Mouse (Mus musculus): Measurements from ENCODE around the gene Arhgap24. TPM values are rescaled to one million over a fixed set of nuclear protein-coding genes. Genes with fewer than 3 reads are reported as not detected.

Arhgap24 gene
- polyA plus RNA-seq, 1 experiment from 2014 or later: 4.2 TPM

GRCm38 (mm10) chr5:102765694-102766093 is 284.5 kb downstream of the Arhgap24 start:
- 84% methylated on average over 10 of the region's 10 CpGs for WGBS
- Histone ChIP-seq H3K9ac (ENCODE audit: low read length) (no peak overlapping the region), H3K4me2 (ENCODE audit: low read depth) (no peak overlapping the region), H3K9me3 (ENCODE audit: control insufficient read depth, low read length) (no peaks in the 10 kb centered on the region), H3K27ac (ENCODE audit: low read depth, low read length) (no peak overlapping the region), H3K27me3 (ENCODE audit: control insufficient read depth, insufficient read depth, low read length) (no peaks in the 10 kb centered on the region), H3K4me3 (ENCODE audit: low read depth, low read length) (no peak overlapping the region), H3K36me3 (ENCODE audit: control insufficient read depth, insufficient read depth, low read length) (no peaks in the 10 kb centered on the region), H3K4me1 (ENCODE audit: control insufficient read depth, insufficient read depth, low read length) (peaks cover 4% of the 10 kb centered on the region; the same call in 1 of the 2 replicates)
- no peak for ATAC-seq (ENCODE audit: insufficient read depth, low FRiP score, low TSS enrichment)
- no peak for DNase-seq (ENCODE audit: low spot score)

- ATAC-seq (ENCODE audit: insufficient read depth, low FRiP score, low TSS enrichment) (no peak), DNase-seq (ENCODE audit: low spot score) (no peak)
- Histone ChIP-seq H3K36me3 (ENCODE audit: control insufficient read depth, insufficient read depth, low read length) (no peaks in the 10 kb centered on the region), H3K4me3 (ENCODE audit: low read depth, low read length) (no peak overlapping the region), H3K9ac (ENCODE audit: low read length) (no peak overlapping the region), H3K4me1 (ENCODE audit: control insufficient read depth, insufficient read depth, low read length) (peaks cover 4% of the 10 kb centered on the region; the same call in 1 of the 2 replicates), H3K27ac (ENCODE audit: low read depth, low read length) (no peak overlapping the region), H3K9me3 (ENCODE audit: control insufficient read depth, low read length) (no peaks in the 10 kb centered on the region), H3K27me3 (ENCODE audit: control insufficient read depth, insufficient read depth, low read length) (no peaks in the 10 kb centered on the region), H3K4me2 (ENCODE audit: low read depth) (no peak overlapping the region)
- WGBS: 70% methylated on average over 6 of the region's 6 CpGs
Observed at GRCm38 (mm10) chr5:102766311-102767057, 285.3 kb downstream of the Arhgap24 start.

- Histone ChIP-seq H3K27me3 (ENCODE audit: control insufficient read depth, insufficient read depth, low read length) (no peaks in the 10 kb centered on the region), H3K9me3 (ENCODE audit: control insufficient read depth, low read length) (no peaks in the 10 kb centered on the region), H3K4me2 (ENCODE audit: low read depth) (no peak overlapping the region), H3K27ac (ENCODE audit: low read depth, low read length) (no peak overlapping the region), H3K36me3 (ENCODE audit: control insufficient read depth, insufficient read depth, low read length) (no peaks in the 10 kb centered on the region), H3K9ac (ENCODE audit: low read length) (no peak overlapping the region), H3K4me3 (ENCODE audit: low read depth, low read length) (no peak overlapping the region), H3K4me1 (ENCODE audit: control insufficient read depth, insufficient read depth, low read length) (peaks cover 4% of the 10 kb centered on the region; the same call in 1 of the 2 replicates)
- no peak for ATAC-seq (ENCODE audit: insufficient read depth, low FRiP score, low TSS enrichment)
- DNase-seq (ENCODE audit: low spot score): no peak
- WGBS: 66% methylated on average over 4 of the region's 4 CpGs
Observed at GRCm38 (mm10) chr5:102767058-102767444, 285.9 kb downstream of the Arhgap24 start.

- Histone ChIP-seq H3K27me3 (ENCODE audit: control insufficient read depth, insufficient read depth, low read length) (no peaks in the 10 kb centered on the region), H3K4me1 (ENCODE audit: control insufficient read depth, insufficient read depth, low read length) (peaks cover 4% of the 10 kb centered on the region; the same call in 1 of the 2 replicates), H3K27ac (ENCODE audit: low read depth, low read length) (no peak overlapping the region), H3K9me3 (ENCODE audit: control insufficient read depth, low read length) (no peaks in the 10 kb centered on the region), H3K9ac (ENCODE audit: low read length) (no peak overlapping the region), H3K4me2 (ENCODE audit: low read depth) (no peak overlapping the region), H3K36me3 (ENCODE audit: control insufficient read depth, insufficient read depth, low read length) (no peaks in the 10 kb centered on the region), H3K4me3 (ENCODE audit: low read depth, low read length) (no peak overlapping the region)
- DNase-seq (ENCODE audit: low spot score): no peak
- no peak for ATAC-seq (ENCODE audit: insufficient read depth, low FRiP score, low TSS enrichment)
- WGBS: 80% methylated on average over 7 of the region's 7 CpGs
Observed at GRCm38 (mm10) chr5:102767822-102768221, 286.6 kb downstream of the Arhgap24 start.

GRCm38 (mm10) chr5:102768385-102769080 is 287.3 kb downstream of the Arhgap24 start:
- Histone ChIP-seq H3K36me3 (ENCODE audit: control insufficient read depth, insufficient read depth, low read length) (no peaks in the 10 kb centered on the region), H3K9ac (ENCODE audit: low read length) (no peak overlapping the region), H3K9me3 (ENCODE audit: control insufficient read depth, low read length) (no peaks in the 10 kb centered on the region), H3K4me1 (ENCODE audit: control insufficient read depth, insufficient read depth, low read length) (peaks cover 4% of the 10 kb centered on the region; the same call in 1 of the 2 replicates), H3K27ac (ENCODE audit: low read depth, low read length) (no peak overlapping the region), H3K27me3 (ENCODE audit: control insufficient read depth, insufficient read depth, low read length) (no peaks in the 10 kb centered on the region), H3K4me3 (ENCODE audit: low read depth, low read length) (no peak overlapping the region), H3K4me2 (ENCODE audit: low read depth) (0 out of 2 replicates have a peak overlapping the region, but pooled peaks have one; percentile 5)
- ATAC-seq (ENCODE audit: insufficient read depth, low FRiP score, low TSS enrichment) (peak; percentile 61), DNase-seq (ENCODE audit: low spot score) (no peak)
- 34% methylated on average over 12 of the region's 12 CpGs for WGBS

GRCm38 (mm10) chr5:102770611-102771010 is 289.4 kb downstream of the Arhgap24 start:
- H3K36me3 ChIP-seq (ENCODE audit: control insufficient read depth, insufficient read depth, low read length): no peaks in the 10 kb centered on the region
- DNase-seq (ENCODE audit: low spot score): no peak

GRCm38 (mm10) chr5:102774500-102774899 is 293.3 kb downstream of the Arhgap24 start:
- no peak overlapping the region for H3K27ac ChIP-seq (ENCODE audit: low read depth, low read length)
- DNase-seq (ENCODE audit: low spot score): no peak
- H3K27me3 ChIP-seq (ENCODE audit: control insufficient read depth, insufficient read depth, low read length): no peaks in the 10 kb centered on the region
- H3K4me1 ChIP-seq (ENCODE audit: control insufficient read depth, insufficient read depth, low read length): peaks cover 5% of the 10 kb centered on the region
- no peak overlapping the region for H3K4me2 ChIP-seq (ENCODE audit: low read depth)
- no peak overlapping the region for H3K4me3 ChIP-seq (ENCODE audit: low read depth, low read length)
- ATAC-seq (ENCODE audit: insufficient read depth, low FRiP score, low TSS enrichment): no peak
- no peak overlapping the region for H3K9ac ChIP-seq (ENCODE audit: low read length)
- H3K9me3 ChIP-seq (ENCODE audit: control insufficient read depth, low read length): no peaks in the 10 kb centered on the region
- no peaks in the 10 kb centered on the region for H3K36me3 ChIP-seq (ENCODE audit: control insufficient read depth, insufficient read depth, low read length)
- WGBS: 31% methylated on average over 4 of the region's 4 CpGs

More at GRCm38 (mm10) chr5:102770611-102771010, 289.4 kb downstream of the Arhgap24 start:
- 64% methylated on average over 7 of the region's 7 CpGs for WGBS
- Histone ChIP-seq H3K4me2 (ENCODE audit: low read depth) (no peak overlapping the region), H3K9ac (ENCODE audit: low read length) (no peak overlapping the region), H3K9me3 (ENCODE audit: control insufficient read depth, low read length) (no peaks in the 10 kb centered on the region), H3K27ac (ENCODE audit: low read depth, low read length) (no peak overlapping the region), H3K4me1 (ENCODE audit: control insufficient read depth, insufficient read depth, low read length) (peaks cover 10% of the 10 kb centered on the region), H3K27me3 (ENCODE audit: control insufficient read depth, insufficient read depth, low read length) (no peaks in the 10 kb centered on the region), H3K4me3 (ENCODE audit: low read depth, low read length) (no peak overlapping the region)
- ATAC-seq (ENCODE audit: insufficient read depth, low FRiP score, low TSS enrichment): no peak

- 94% methylated on average over 9 of the region's 9 CpGs for WGBS
Observed at GRCm38 (mm10) chr5:102777255-102777654, 296.1 kb downstream of the Arhgap24 start.

More at GRCm38 (mm10) chr5:102777255-102777654, 296.1 kb downstream of the Arhgap24 start:
- H3K9me3 ChIP-seq (ENCODE audit: control insufficient read depth, low read length): no peaks in the 10 kb centered on the region
- H3K4me2 ChIP-seq (ENCODE audit: low read depth): no peak overlapping the region
- no peak overlapping the region for H3K4me3 ChIP-seq (ENCODE audit: low read depth, low read length)
- H3K9ac ChIP-seq (ENCODE audit: low read length): no peak overlapping the region
- no peaks in the 10 kb centered on the region for H3K27me3 ChIP-seq (ENCODE audit: control insufficient read depth, insufficient read depth, low read length)
- no peak for ATAC-seq (ENCODE audit: insufficient read depth, low FRiP score, low TSS enrichment)
- no peak for DNase-seq (ENCODE audit: low spot score)
- H3K36me3 ChIP-seq (ENCODE audit: control insufficient read depth, insufficient read depth, low read length): no peaks in the 10 kb centered on the region
- H3K4me1 ChIP-seq (ENCODE audit: control insufficient read depth, insufficient read depth, low read length): peaks cover 5% of the 10 kb centered on the region
- H3K27ac ChIP-seq (ENCODE audit: low read depth, low read length): no peak overlapping the region
